Mouse (Mus musculus) layer of hippocampus, adult 9-10 months (tissue): Measurements from ENCODE around the gene Rasgef1c.

Experiments
- DNase-seq: peaks from one replicate; pipeline ENCODE4 v3.0.0; 2022; ENCODE audit warnings: low spot score

The Rasgef1c gene

GRCm38 (mm10) chr11:49977963-49978568 lies 76.4 kb downstream of the Rasgef1c start:
- DNase-seq = no peak

GRCm38 (mm10) chr11:49978935-49979334 lies 77.3 kb downstream of the Rasgef1c start:
- no peak for DNase-seq

- no peak for DNase-seq
Measured at GRCm38 (mm10) chr11:49980681-49981235, 79.1 kb downstream of the Rasgef1c start.

GRCm38 (mm10) chr11:49981321-49981963 lies 79.8 kb downstream of the Rasgef1c start:
- DNase-seq = no peak

GRCm38 (mm10) chr11:49982094-49982493 lies 80.5 kb downstream of the Rasgef1c start:
- no peak for DNase-seq

GRCm38 (mm10) chr11:49982881-49983280 lies 81.2 kb downstream of the Rasgef1c start:
- no peak for DNase-seq

GRCm38 (mm10) chr11:49983875-49984552 lies 82.4 kb downstream of the Rasgef1c start:
- DNase-seq = no peak

GRCm38 (mm10) chr11:49985009-49985408 lies 83.4 kb downstream of the Rasgef1c start:
- no peak for DNase-seq

GRCm38 (mm10) chr11:49986277-49987036 lies 84.8 kb downstream of the Rasgef1c start:
- peak; percentile 50 for DNase-seq

GRCm38 (mm10) chr11:49994536-49994935 lies 92.9 kb downstream of the Rasgef1c start:
- DNase-seq = no peak

GRCm38 (mm10) chr11:49996398-49996797 lies 94.8 kb downstream of the Rasgef1c start:
- DNase-seq = no peak

- DNase-seq = no peak
Measured at GRCm38 (mm10) chr11:49997321-49997720, 95.7 kb downstream of the Rasgef1c start.

- DNase-seq = no peak
Measured at GRCm38 (mm10) chr11:50002853-50003252, 101.2 kb downstream of the Rasgef1c start.

- DNase-seq = no peak
Measured at GRCm38 (mm10) chr11:50007776-50008175, 106.1 kb downstream of the Rasgef1c start.

- no peak for DNase-seq
Measured at GRCm38 (mm10) chr11:50008231-50008630, 106.6 kb downstream of the Rasgef1c start.

- no peak for DNase-seq
Measured at GRCm38 (mm10) chr11:50013016-50013415, 111.4 kb downstream of the Rasgef1c start.

- no peak for DNase-seq
Measured at GRCm38 (mm10) chr11:50016503-50016902, 114.9 kb downstream of the Rasgef1c start.

- DNase-seq = no peak
Measured at GRCm38 (mm10) chr11:50017511-50017910, 115.9 kb downstream of the Rasgef1c start.

- no peak for DNase-seq
Measured at GRCm38 (mm10) chr11:50018848-50019247, 117.2 kb downstream of the Rasgef1c start.

GRCm38 (mm10) chr11:50022085-50022484 lies 120.5 kb downstream of the Rasgef1c start:
- no peak for DNase-seq

- DNase-seq = no peak
Measured at GRCm38 (mm10) chr11:50024445-50024832, 122.8 kb downstream of the Rasgef1c start.
